In the genomic region with DNA sequence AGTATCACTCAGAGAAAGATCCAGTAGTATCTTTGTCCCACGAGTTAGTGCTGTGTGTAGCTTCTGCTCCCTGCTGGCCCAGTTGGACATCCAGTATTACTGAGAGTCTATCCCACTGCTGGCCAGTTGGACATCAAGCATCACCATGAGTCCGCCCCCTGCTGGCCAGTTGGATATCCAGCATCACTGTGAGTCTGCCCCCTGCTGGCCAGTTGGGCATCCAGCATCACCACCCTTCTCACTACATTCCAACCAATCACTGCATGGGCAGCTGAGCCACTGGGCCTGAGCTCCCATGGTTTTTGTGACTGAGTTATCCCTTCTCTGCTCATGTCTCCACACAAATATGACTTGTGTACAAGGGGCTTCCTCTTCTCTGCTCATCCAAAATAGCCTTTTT, we compare ENCODE assay signal across 9 mouse cellular contexts. TPM values are rescaled to one million over a fixed set of nuclear protein-coding genes. Genes with fewer than 3 reads are reported as not detected.
DNase-seq lines count a peak whose midpoint lies in the region; ATAC-seq and TF ChIP-seq lines count a peak whose summit lies in the region.
"Had no signal": no experiment of that assay in that cellular context is flagged by ENCODE, and none has a peak within 500 bp of the region (broad histone marks: within the 10 kb centered on the region; RNA-seq: fewer than 3 reads in every experiment).

No protein-coding gene starts in this region.

- H3K4me3 ChIP-seq in layer of hippocampus, adult 2 months, result no peak overlapping the region
- H3K4me3 ChIP-seq: heart, embryonic 15.5 days had no signal

- ATAC-seq in erythroblast, adult 5-6 weeks (replicated peaks; ENCODE audit: low FRiP score, poor library complexity, severe bottlenecking), result peak; percentile 88
- ATAC-seq in megakaryocyte-erythroid progenitor cell, adult 5-6 weeks (replicated peaks; ENCODE audit: low FRiP score, low TSS enrichment, poor library complexity, severe bottlenecking), result peak; percentile 76; the same call in 1 of the 2 replicates

- no peak overlapping the region for H3K27ac ChIP-seq in layer of hippocampus, adult 2 months
- H3K27ac ChIP-seq: heart, embryonic 15.5 days had no signal

- DNase-seq in adrenal gland, adult 2 months, result peak; percentile 22
- DNase-seq in adrenal gland, postnatal 10 days, result no peak
- DNase-seq in layer of hippocampus, adult 2 months (ENCODE audit: low spot score in 2 of 2), result peak in 1 of 2 experiments; percentile 27
- DNase-seq in layer of hippocampus, adult 9-10 months (ENCODE audit: low spot score), result no peak
- DNase-seq in thymus, postnatal 25 days, result peak; percentile 54
- no peak for DNase-seq in cerebellum, adult 8-10 months

- peak; percentile 81 for TF ChIP-seq CTCF in layer of hippocampus, adult 2 months (conservative IDR thresholded peaks at IDR 0.05)

RNA-seq across cellular contexts. Expression of gene Rtkn2, which starts 33.8 kb away (rescaled TPM):
- total RNA-seq in adrenal gland, adult 2 months (2021), result under 1 TPM; 0.14 to 0.26 TPM
- polyA plus RNA-seq in adrenal gland, adult 2 months (2012; rRNA removed), result not detected in 2 replicates
- total RNA-seq in adrenal gland, postnatal 10 days (2021), result 1 to 10 TPM; 1.3 to 1.8 TPM
- 1 to 10 TPM; 4.7 to 5.0 TPM for total RNA-seq in layer of hippocampus, adult 2 months (2021)
- total RNA-seq in erythroblast, adult 5-6 weeks (2015; ENCODE audit: low replicate concordance), result 1.3 and 7.1 TPM in 2 replicates
- 2.9 and 3.6 TPM in 2 replicates for total RNA-seq in erythroblast, adult 5-6 weeks (2017; ENCODE audit: low replicate concordance)
- total RNA-seq in megakaryocyte-erythroid progenitor cell, adult 5-6 weeks (2014; fragmentation: Nextera tagmentation), result 1.6 TPM in 2 replicates
- 2.4 TPM in 1 of 2 replicates, not detected in the other for total RNA-seq in megakaryocyte-erythroid progenitor cell, adult 5-6 weeks (2017)

Comparison
In these comparisons a context has a peak if more than half of its experiments do, and no peak if none do; other contexts are left out.
1. DNase-seq: peak in adrenal gland, adult 2 months (single experiment) and thymus, postnatal 25 days (single experiment); none in adrenal gland, postnatal 10 days (single experiment), layer of hippocampus, adult 9-10 months (single experiment) and cerebellum, adult 8-10 months (single experiment).